Mouse (Mus musculus): ENCODE results near the gene Chid1.
A peak's percentile ranks its signal among the peaks of the same experiment; 100 is the strongest.

The Chid1 gene

DNA sequence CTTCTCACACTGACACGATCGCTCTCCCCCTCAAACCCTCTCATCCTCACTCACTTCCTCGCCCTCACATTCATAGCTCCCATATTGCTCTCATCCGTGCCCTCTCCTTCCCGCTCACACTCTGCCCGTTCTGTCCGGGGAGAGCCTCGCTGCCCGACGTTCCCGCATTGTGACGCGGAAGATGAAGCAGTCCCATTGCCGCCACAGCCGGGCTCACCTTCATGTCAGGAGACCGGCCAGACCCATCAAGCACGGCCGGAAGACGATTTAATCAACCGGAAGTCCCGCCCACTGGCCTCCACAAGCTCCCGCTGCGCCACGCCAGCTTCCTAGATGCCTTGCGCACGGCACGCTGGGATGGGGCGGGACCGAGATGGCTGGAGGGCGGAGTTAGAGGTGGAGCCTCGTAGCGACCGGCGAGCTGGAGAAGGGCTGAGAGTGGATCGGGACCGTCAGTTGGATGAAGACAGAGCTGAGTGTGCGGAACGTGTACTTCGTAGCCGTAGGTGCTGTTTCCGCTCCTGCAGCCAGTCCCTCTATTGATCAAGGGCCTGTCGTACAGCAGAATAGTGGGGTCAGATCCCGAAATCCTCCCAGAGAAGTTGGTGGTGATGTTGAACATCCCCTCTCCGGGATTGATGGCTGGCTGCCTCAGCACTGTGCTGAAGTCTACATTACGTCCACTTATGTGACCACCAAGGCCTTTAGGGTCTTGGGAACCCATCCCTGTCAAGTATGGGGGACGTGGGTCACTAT lies at the start of gene Chid1:
Chid1 (minus strand) TSS at position 302 of the 756 bp plus-strand sequence.
- peak; percentile 99 for DNase-seq

DNA sequence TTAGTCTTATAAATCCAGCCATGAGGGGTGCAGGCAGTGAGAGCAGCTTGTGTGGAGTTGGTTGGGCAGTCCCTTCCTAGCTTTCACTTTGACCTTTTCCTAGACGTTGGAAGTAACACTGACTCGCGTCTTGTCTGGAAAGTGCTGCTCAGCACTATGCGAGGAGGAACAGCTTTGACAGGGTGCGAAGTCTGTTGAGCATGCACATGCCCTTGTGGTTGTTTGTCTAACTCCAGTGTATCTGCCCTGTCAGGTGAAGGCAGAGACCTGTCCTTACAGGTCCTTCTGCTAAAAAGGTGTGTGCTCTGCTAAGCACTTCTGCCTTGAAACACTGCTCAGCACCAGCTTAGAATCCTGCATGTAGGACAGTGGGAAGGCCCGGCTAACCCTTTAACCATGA lies 49.2 kb upstream of the Chid1 start:
- no peak for DNase-seq

DNA sequence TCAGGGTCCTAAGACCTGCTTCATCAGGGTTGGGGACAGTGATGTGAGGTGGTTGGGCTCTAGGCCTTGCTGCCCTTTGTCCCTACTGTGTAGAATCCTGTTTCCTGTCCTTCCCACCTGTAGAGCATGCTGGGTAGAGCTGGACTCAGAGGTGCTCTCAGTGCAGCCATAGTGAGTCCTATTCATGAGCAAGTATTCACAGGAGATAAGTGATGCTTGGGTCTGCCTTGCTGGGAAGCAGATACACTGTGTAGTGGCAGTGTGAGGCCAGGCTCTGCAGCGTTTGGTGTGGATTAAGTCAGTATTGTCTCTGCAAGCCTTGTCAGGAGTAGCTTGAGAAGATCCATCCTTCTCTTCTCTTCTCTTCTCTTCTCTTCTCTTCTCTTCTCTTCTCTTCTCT lies 46.2 kb upstream of the Chid1 start:
- no peak for DNase-seq

DNA sequence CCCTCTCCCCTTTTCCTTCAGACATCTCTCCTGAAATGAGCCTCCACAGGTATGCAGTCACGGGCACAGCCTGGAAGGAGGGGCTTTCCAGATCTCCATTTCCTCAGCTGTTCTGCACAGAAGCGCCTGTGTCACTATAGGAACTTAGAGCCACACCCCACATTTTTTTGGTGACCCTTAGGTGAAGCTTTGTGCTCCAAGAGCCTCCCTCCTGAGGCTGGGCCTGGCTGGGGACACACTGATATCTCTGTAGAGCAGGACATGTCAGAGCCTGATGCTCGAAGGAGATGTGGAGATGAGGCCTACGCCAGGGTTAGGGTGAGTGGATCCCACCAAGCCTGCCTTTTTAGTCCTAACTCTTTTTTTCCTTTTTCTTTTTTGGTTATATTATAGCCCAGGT lies 45.6 kb upstream of the Chid1 start:
- DNase-seq, result no peak

DNA sequence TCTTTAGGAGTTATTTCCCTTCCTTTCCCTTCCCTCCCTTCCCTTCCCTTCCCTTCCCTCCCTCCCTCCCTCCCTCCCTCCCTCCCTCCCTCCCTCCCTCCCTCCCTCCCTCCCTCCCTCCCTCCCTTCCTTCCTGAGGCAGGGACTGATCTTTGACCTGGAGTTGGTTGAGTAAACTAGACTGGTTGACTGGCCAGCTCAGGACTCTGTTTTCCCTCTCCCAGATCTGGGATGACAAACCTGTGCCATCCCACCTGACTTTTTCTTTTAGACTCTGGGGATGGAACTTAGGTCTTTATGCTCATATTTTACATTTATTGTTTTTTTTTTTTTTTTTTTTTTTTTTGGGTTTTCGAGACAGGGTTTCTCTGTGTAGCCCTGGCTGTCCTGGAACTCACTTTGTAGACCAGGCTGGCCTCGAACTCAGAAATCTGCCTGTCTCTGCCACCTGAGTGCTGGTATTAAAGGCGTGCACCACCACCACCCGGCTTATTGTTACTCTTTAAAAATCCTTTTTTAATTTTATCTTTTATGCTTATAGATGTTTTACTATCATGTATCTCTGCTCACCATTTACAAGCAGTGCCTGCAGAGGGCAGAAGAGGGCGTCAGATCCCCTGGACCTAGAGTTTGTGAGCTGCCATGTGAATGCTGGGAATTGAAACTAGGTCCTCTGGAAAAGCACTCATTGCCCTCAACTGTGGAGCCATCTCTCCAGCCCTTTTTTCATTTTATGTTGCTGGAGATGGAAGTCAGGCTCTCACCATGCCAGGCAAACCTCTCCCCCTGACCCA lies 44.6 kb upstream of the Chid1 start:
- DNase-seq, result peak in 1 of 2 experiments; percentile 15

DNA sequence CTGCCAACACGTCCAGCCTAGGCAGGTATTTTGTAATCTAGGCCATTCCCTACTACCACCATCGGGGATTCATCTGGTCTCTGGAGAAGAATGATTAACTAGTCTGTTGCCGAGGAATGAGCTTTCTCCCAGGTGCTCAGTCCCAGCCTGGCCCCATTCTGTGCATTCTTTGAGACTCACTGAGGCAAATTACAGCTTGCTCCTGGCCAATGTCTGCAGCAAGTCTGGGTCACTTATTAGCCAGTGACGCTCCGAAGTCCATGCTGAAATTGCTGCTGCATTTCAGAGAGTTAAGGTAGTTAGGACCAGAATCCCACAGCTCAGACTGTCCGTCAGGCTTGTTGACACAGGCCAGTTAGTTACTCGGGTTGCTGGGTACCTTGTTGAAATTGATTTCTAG lies 41.7 kb upstream of the Chid1 start:
- DNase-seq, result no peak

DNA sequence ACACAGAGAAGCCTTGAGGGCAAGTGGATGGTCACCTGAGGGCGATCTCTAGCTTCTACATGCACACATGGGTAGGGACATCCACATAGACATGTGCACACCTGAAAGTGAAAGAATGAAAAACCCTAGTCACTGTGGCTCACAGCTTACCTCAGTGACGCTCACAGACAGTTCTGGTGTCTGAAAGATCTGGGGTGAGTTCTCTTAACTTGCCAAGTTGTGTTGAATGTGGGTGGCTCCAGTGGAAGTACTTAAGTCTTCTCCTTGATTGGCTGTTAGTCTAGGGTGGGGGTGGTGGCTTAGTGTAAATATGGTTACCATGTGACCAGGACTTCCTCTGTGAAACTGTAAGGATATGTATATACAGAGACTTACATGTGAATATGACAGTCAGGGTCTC lies 39.3 kb upstream of the Chid1 start:
- DNase-seq, result peak; percentile 50 to 58

DNA sequence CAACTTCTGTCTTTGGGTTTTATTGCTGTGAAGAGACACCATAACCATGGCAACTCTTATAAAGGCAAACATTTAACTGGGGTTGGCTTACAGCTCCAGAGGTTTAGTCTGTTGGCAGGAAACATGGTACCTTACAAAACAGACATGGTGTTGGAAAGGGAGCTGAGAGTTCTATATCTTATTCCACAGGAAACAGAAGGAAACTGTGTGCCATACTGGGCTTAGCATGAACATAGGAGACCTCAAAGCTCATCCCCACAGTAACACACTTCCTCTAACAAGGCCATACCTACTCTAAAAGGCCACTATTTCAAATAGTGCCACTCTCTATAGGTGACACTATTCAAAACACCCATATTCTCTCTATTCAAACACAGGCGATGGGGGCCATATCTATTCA lies 38.9 kb upstream of the Chid1 start:
- DNase-seq, result no peak

DNA sequence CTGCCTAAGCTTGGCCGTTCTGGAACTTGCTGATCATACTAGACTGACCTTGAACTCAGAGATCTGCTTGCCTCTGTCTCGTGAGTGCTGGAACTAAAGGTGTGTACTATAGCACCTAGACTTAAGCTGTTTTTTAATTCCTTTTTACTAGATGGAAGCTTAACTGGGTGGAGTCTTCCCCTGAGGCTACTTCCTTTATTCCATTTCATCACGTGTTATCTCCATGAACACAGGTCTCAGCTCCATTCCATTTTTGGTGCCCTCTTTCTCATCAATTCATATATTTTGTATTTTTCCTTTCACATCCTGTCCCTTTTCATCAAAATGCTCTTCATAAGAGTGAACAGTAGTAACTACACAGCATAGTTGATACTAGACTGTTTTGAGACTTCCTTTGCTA lies 38.1 kb upstream of the Chid1 start:
- DNase-seq, result no peak

DNA sequence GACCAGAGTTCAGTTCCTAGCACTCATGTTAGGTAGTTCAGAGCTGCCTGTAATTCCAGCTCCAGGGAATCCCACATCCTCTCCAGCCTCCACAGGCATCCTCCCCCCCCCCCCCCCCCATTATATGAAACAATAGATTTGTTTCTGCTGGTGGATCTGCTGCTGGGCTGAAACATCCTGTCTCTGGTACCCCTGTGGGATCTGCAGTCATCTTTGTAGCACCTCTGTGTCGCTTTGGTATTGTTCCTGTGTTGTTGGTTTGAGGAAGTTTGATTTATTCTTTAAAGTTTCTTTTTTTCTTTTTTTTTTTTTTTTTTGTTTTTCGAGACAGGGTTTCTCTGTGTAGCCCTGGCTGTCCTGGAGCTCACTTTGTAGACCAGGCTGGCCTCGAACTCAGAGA lies 35.8 kb upstream of the Chid1 start:
- DNase-seq, result no peak

DNA sequence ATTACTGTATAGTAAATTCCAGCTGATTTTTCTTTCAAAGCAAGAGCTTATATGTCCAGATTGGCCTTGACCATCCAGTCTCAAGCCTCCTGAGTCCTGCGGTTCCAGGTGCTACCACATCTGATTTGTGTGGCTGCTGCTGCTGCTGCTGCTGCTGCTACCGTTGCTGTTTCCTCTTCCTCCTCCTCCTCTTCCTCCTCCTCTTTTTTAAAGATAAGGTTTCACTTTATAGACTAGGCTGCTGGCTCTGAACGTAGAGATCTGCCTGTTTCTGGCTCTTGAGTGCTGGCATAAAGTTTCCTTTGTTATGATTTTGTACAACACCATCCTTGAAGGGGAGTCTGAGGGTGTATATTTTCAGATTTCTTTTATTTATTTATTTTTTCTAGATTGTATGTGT lies 34.4 kb upstream of the Chid1 start:
- no peak for DNase-seq

DNA sequence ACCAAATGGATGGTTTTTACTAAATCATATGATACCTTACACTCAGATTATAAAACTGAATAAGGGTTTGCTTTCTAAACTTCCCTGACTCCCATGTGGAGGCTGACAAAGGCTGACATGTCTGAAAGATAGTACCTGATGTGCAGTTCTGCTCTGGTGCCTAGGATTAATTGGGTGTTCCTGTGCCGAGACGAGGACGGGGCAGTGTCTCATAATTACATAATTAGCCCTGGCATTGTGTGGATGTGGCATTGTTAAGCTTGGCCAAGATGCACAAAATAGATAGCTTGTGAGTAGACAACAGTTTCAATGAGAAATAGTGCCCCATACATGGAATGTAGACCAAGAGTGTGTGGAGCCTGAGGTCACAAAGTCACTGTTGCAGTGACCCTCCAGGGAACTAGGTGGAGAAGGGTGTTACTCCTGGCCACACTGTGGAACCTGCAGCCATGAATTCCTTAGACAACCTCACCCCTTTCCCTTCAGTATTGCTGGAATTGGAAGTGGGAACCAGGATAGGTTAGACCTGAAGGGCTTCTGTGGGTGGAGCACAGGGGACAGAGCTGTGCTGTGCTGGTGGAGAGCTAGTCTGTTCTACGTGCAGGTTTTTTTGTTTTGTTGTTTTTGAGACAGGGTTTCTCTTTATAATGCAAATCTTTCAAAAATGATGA lies 31.1 kb upstream of the Chid1 start:
- DNase-seq, result no peak

DNA sequence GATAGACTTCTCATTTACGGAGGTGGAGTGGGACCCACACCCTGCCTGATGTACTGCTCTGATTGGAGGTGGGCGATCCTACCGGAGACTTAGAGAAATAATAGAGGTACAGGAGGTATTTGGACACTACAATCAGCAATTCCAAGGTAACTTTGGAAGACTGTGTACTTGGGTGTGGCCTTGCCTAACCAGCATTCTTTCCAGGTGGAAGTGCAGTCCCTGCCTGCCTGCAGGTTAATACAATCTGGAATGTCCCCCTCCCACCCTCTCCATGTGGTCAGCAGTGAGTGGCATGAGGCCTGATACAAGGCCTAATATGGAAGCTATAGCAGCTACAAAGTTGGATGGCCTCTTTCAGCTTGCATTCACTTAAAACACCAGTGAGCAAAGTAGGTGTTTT lies 30.3 kb upstream of the Chid1 start:
- no peak for DNase-seq

DNA sequence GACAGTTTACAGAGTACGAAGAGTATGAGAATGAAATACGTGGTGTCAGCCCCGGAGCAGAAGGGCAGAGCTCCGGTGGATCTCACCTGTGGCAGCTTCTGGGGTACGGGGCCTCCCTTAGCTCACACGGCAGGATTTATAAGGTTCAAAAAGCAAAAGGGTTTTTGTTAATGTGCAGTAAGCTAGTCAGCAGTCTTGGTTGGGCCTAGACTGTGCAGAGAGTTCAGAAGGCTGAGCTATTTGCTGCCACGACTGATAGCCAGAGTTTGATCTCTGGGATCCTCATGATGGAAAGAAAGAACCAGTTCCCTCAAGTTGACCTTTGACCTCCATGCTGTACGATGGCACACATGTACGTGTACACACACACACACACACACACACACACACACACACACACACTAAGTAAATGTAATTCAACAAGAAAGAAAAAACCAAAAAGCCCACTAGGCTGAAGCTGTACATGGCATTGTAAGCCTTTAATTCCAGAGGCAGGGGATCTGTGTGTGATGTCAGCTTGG lies 29.7 kb upstream of the Chid1 start:
- DNase-seq, result no peak

DNA sequence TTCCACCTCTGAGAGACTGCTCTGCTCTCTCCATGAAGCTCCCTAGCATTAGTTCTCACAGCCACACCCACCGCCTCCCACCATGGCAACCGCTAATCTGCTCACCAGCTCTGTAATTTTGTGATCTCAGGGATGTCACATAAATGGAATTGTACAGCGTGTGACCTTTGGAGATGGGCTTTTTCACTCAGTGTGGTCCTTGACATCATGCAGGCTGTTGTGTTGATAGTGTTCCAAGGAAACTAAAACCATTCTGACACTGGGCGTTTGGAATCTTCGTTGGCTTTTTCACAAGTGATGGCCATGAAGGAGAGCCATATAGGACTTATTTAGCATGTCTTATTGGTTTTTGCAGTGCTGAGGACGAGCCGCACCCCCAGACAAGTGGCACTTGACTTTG lies 26.9 kb upstream of the Chid1 start:
- DNase-seq, result no peak

DNA sequence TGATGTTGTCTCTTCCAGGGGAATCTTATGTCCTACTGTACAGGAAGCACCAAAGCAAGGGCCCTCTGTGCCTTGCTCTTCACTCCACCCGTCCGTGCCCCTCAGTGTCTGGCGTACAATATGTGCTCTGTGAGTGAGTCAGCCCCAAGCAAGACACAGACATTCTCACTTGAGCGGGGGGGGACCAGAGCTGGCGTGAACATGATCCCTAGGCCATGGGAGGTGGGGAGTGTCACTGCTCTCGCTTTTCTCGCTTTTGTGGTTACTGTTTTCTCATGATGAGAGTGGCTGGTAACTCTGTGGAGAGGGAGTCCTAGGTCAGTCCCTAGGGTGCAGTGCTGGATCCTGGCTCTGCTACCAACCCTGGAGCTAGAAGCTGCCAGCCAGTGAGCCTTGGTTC lies 24.9 kb upstream of the Chid1 start:
- no peak for DNase-seq

DNA sequence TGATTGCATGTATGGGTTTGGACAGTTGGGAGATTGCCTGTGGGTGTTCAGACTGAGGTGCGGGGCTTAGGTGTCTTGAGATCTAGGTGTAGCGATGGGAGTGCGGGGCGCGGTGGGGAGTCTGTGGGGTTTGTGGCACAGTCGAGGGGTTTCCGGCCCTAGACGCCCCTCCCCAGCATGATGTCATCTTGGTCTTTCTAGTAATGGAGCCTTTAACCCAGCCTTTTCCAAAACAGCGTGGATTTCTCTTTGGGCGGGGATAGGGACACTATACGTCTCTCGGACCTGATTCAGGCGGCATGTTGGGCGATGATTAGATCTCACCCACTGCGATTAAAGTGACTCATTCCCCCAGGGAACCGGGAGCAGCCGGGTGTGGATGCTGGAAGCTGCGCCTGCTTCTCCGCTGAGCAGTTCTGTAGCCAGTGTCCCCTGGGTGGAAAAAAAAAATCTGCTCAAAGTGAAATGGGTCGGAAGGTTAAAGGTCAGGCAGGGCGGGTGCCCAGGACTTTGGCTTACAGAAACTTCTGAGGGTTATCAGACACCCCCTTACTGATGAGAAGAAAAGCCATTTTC lies 23.3 kb upstream of the Chid1 start:
- peak; percentile 26 to 35 for DNase-seq

DNA sequence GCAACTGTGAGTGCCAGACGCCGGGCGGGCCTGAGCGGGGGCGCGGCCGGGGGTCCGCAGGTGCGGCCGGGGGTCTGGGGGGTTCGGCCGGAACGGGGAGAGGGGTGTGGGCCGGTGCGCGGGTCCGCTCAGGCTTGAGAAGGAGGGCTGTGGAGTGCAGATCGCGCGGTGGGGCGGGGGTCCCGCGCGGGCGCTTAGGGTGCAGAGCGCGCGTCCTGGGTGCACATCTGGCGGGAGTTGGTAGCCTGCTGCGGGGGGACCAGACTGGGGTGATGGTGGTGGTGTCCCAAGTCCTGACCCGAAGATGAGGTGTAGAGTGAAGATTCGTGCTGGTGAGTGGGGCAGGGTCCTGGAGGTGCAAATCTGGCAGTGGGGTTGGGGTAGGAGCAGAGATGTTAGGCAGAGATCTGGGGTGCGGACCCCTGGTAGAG lies 22.8 kb upstream of the Chid1 start:
- peak in 1 of 2 experiments; percentile 25 for DNase-seq

DNA sequence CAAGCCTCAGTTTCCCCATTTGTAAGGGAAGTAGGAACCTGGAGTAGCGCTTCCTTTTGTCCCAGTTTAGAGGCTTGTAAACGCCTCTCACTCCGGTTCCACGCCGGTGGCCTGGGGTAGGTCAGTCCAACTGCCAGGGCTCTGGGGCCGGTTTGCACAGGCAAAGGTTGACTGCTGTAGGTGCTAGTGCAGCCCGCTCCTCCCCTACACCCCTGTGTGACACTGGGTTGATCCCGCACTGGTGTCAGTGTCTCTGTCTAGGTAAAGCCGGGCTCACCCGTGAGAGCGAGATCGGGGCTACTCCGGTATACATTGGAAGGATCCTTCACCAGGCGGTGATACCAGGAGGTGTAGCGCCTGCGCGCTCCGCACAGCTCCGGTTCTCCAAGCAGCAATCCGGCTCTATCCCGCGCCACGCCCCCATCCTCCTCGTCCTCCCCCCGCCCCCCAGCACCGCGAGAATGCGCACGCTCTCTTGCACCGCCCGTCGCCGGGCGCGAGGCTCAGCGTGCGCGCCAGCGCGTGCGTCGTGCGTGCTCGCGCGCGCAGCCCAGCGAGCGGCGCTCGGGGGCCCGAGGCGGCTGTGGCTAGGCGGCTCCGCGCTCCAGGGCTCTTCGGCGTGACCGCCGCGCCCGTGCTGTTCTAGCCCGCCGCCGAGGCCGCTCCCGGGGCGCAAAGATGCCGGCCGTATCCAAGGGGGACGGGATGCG lies 22.2 kb upstream of the Chid1 start, which contains the start of gene Ap2a2:
Ap2a2 (plus strand) TSS at position 492 of the 710 bp plus-strand sequence.
- DNase-seq, result peak; percentile 88 to 92

DNA sequence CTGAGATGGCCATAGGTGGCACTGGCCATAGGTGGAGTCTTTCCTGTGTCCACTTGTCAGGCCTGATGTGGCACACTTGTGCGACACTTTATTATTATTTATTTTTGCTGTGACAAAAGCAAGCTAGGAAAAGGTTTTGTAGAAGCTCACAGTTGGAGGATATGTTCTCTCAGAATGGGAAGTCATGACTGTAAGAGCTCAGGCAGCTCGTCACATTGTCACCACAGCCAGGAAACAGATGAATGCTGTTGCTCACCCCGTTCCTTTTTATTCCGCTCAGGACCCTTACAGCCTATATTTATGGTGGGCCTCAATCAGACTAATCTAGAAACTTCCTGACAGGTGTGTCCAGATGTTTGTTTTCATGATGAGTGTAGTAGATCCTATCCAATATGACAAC lies 20.8 kb upstream of the Chid1 start:
- no peak for DNase-seq

DNA sequence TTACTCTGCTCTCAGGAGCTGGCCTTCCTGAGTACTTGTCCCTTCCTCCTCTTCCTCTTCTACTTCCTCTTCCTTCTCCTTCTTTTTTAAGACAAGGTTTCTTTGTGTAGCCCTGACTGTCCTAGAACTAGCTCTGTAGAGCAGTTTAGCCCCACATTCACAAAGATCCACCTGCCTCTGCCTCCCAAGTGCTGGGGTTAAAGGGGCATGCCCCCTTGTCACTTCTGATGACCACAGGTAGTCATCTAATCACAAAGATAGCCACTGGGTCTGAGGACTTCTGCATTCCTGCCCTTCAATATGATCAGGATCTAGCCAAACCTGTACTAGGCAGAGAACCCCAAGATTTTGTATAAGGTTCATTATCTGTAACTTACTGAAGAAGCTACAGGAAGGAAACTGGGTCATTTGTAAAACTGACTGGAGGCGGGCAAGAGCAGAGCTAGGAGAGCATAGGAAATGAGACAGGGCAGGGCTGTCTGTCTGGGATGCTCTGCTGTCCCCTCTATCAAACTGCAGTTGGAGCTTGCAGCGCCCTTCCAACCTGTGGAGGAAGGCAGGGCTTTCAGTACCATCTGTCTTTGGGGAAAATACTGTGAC lies 20.2 kb upstream of the Chid1 start:
- no peak for DNase-seq

DNA sequence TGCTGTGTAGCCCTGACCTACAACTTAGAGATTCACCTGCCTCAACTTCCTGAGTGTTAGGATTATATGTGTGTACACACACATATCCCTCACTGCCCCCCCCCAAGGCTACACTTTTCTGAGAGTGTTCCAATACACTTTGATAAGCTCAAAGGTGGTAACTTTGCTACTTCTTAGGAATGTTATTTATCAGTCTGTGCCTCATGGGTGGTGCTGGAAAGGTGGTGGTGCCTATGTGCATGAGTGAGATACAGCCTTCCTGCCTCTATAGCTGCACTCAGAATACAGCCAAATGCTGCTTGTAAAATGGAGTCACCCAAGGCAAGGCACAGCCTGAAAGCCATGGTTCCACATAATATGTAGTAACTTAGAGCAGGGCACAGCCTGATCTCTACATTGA lies 19.3 kb upstream of the Chid1 start:
- DNase-seq, result no peak

All from B cell, adult 2 months (primary cell).